Mouse (Mus musculus) heart, postnatal 25 days (tissue): ENCODE data around the gene Ldha. TPM values are rescaled to one million over a fixed set of nuclear protein-coding genes. Genes with fewer than 3 reads are reported as not detected.
"Not testable (repeated sequence)": the region's sequence is repeated elsewhere in the genome, so short reads cannot be mapped to it uniquely, and the experiment has no call there.

Experiments
- DNase-seq: peaks from one replicate; pipeline ENCODE4 v3.0.0; 2022; ENCODE audit warnings: low spot score
- intact Hi-C: fragments of 180-260 bp; cut with DNase I; formaldehyde crosslinking; loops from one replicate; pipeline ENCODE4 v1.15.1; 2025
- total RNA-seq, 2 experiments: library from RNA; stranded (reverse); gene quantifications; 2 replicates each; pipeline ENCODE4 v1.2.3; 2021

Gene Ldha
- total RNA-seq, 2 experiments from 2014 or later = 799 to 856 TPM

DNA sequence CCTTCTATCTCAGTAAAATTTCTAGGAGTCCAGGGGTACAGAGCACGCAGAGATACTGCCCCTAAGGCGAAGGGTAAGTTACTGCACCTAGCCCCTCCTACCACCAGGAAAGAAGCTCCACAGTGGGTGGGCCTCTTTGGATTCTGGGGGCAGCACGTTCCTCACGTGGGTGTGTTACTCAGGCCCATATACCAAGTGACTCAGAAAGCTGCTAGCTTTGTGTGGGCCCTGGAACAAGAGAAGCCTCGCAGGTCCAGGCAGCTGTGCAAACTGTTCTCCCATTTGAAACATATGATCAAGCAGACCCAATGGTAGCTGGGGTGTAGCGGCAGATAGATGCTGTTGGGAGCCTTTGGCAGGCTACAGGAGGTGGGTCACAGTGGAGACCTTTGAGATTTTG lies 17.8 kb downstream of the Ldha start:
- no peak for DNase-seq
- intact Hi-C loops = no loop called here

DNA sequence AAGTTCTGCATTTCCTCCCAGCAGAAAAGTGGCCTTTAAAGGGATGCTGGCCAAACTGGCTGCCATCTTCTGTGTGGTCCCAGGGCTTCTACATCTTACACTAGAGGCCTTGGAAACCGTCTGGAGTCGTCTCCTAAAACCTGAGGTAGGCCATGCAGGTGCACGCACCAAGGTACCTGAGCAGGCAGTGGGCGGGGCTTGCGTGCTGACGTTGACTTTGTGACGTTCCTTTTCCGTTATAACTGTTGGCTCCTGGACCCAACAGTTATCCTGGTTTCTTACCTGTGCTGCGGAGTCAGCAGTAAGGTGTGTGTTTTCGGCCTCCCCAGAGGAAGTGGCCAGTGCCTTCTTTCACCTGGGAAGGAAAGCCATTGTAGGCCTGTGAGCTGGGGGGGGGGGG lies 19.7 kb downstream of the Ldha start, which contains the start of gene Ldhc:
Gene Ldhc (plus strand): TSS at position 208 of the 400 bp plus-strand sequence.
- intact Hi-C loops = no loop called here
- no peak for DNase-seq

DNA sequence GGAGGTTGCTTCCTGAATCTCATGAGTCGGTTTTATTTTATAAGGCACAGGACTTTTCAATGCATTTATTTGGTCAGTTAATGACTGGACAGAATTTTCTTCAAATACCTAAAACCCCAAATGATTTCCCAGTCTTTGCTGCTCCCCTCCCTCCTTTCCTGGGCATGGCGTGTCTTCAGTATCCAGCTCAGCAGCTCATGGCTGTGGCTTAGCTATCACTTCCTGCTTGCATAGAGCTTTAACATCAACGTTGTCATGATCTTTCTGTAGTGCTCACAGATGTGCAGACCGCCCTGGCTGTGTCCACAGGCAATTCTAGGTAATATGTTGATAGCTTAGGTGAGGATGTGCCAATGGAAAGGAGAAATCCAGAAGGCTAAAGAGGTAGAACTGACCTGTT lies 30.7 kb downstream of the Ldha start:
- DNase-seq = no peak
- intact Hi-C loops = no loop called here

DNA sequence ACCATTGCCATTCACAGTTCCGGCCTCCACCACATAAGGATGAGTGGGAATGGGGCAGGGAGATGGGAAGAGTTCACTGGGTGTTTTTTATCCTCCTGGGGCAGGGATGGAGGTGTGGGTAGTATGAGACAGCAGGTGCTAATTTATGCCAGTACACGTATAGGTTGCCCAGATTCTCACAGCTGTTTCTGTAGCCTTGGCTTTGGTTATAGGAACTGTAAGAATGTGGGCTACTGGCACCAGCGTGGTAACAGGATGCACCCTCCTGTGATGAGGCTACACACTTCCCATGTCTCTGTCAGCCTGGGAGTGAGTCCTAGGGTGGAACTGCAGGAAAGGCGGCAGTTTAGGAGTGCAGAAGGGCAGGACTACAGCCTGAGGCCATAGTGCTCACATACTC lies 35.6 kb downstream of the Ldha start:
- no peak for DNase-seq
- intact Hi-C loops = no loop called here

DNA sequence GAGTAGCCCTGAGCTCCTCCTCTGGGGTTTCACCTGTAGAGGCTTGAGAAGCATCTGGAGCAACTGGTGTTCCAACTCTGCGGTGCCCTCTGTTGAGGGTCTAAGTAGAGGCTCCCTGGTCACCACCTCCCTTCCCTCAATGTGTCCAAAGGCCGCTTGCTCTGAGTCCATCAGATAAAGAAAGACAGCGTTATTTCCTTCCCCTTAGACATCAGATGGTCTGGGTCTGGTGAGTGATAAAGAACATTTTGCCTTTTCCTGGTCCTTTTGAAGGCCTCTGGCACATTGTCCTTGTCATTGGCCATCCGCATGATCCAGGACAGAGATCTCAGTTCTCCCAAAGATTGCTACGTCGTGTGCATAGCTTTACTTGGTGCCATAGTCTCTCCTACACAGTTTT lies 36.0 kb downstream of the Ldha start:
- intact Hi-C loops = no loop called here
- DNase-seq = no peak

DNA sequence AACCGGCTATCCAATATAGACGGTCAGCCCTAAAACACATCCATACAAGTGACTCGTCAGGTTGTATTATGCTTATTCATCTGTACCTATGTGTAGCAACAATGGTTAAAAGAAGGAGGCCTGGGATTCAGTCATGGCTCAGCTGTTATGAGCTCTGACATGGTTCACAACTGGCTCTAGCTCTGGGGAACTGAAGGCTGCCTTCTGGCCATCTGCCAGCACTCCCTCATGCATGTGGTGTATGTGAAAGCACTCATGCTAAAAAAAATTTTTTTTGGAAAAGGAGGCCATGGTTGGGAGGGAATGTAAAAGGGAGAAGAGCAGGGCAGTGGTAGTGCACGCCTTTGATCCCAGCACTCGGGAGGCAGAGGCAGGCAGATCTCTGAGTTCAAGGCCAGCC lies 38.6 kb downstream of the Ldha start:
- intact Hi-C loops = no loop called here
- no peak for DNase-seq

DNA sequence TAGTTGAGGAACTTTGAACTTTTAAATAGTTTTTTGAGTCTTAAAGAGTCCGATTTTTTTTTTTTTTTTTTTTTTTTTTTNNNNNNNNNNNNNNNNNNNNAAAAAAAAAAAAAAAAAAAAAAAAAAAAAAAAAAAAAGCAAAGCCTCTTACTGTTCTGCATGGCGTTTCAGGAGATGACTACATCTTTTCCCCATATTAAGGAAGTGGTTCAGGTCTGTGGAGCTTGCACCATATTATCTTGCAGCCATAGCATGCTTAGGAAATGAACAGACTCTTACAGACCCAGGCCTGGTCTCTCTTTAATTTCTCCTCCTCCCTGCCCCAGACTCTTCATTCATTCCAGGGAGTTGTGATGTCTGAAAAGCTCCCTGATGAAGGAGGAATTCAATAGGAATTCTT lies 39.7 kb downstream of the Ldha start:
- no peak for DNase-seq
- intact Hi-C loops = no loop called here

DNA sequence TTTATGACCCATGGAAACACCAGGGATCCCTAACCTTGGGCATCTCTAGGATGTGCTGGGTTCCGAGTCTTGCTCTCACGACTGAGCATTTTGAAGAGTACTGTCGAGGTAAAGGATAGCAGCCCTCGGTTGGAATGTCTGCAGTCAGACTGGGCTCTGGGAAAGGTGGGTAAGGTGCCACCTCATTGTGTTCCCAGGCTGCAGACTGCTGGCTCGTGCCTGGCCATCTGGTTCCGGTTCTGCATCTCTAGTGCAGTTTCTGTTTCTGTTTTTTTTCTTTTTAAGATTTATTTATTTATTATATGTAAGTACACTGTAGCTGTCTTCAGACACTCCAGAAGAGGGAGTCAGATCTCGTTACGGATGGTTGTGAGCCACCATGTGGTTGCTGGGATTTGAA lies 40.7 kb downstream of the Ldha start:
- not testable (repeated sequence) for DNase-seq

DNA sequence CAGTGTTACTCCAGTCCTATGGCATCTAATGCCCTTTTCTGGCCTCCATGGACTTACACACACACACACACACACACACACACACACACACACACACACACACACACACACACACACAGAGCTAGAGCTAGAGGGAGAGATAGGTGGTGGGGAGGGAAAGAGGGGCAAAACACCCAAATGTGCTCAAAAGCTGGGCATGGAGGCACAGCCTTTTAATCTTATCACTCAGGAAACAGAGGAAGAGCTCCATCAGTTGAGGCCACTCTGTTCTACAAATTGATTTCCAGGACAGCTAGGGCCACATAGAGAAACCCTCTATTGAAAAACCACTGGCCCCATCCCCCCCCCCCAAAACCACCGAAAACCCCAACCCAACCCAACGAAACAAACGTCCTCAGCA lies 42.0 kb downstream of the Ldha start:
- DNase-seq = no peak
- intact Hi-C loops = no loop called here

More for the DNA sequence above, 40.7 kb downstream of the Ldha start:
- intact Hi-C loops = not testable (repeated sequence)

DNA sequence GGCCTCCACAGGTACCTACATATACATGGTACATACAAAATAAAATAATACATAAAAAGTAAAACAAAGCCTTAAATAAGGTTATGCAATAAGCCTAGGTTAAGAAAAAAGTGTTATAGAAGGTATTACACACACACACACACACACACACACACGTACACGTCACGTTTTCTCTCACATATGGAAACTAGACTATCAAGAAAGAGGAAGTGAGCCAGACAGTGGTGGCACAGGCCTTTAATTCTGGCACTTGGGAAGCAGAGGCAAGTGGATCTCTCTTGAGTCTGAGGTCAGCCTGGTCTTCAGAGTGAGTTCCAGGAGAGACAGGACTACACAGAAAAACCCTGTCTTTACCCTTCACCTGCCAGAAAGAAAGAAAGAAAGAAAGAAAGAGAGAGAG lies 54.2 kb downstream of the Ldha start:
- DNase-seq = no peak
- intact Hi-C loops = no loop called here

DNA sequence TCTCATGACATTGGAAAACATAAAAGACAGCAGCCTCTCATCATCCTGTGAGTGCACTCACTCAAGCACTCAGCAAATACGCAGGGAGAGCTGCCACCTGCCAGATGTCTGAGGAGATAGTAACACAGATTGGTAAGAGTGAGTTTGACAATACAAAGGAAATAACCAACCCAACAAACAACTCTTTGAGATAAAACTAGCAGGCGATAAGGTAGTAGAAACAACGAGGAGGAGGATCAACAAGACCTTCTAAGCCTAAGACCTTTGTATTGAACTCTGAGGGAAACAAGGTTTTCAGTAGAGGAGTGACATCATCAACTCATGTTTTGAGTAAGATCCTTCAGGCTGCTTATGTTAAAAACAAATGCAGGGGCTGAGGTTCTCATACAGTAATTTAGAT lies 58.1 kb downstream of the Ldha start:
- intact Hi-C loops = no loop called here

More for the DNA sequence above, 58.1 kb downstream of the Ldha start:
- no peak for DNase-seq

Other genes starting within 250 kb of the Ldha start
- gene Sergef, start 201.7 kb upstream of the Ldha start, total RNA-seq = 1 to 10 TPM; 3.7 to 4.0 TPM
- gene Tph1, start 168.9 kb upstream of the Ldha start, total RNA-seq = not detected
- 1 to 10 TPM; 4.1 to 4.7 TPM for gene Saal1, start 130.8 kb upstream of the Ldha start, total RNA-seq
- 1 to 10 TPM in 1 of 2 experiments, under 1 TPM in 1; 0.53 to 2.4 TPM for gene Saa3, start 125.8 kb upstream of the Ldha start, total RNA-seq
- gene Saa4, start 108.9 kb upstream of the Ldha start, total RNA-seq = not detected
- gene Saa1, start 98.5 kb upstream of the Ldha start, total RNA-seq = not detected
- gene Saa2, start 89.7 kb upstream of the Ldha start, total RNA-seq = not detected
- gene Hps5, start 45.4 kb upstream of the Ldha start, total RNA-seq = 10 to 100 TPM in 1 of 2 experiments, 1 to 10 TPM in 1; 8.6 to 10.5 TPM
- gene Gtf2h1, start 45.4 kb upstream of the Ldha start, total RNA-seq = 10 to 100 TPM; 15.7 to 16.9 TPM
- gene Ldhc, start 19.7 kb downstream of the Ldha start, total RNA-seq = not detected
- gene Tsg101, start 78.5 kb downstream of the Ldha start, total RNA-seq = 10 to 100 TPM; 62.1 to 64.8 TPM
- gene Uevld, start 117.1 kb downstream of the Ldha start, total RNA-seq = 10 to 100 TPM in 1 of 2 experiments, 1 to 10 TPM in 1; 8.2 to 10.8 TPM
- gene Gm9999, start 142.1 kb downstream of the Ldha start, total RNA-seq = not detected
- gene Spty2d1, start 166.9 kb downstream of the Ldha start, total RNA-seq = 1 to 10 TPM; 7.3 to 7.9 TPM
- 10 to 100 TPM; 23.7 to 31.8 TPM for gene Tmem86a, start 209.1 kb downstream of the Ldha start, total RNA-seq